Mouse (Mus musculus) embryonic facial prominence, embryonic 11.5 days (tissue): ENCODE results near the gene Gm11627. TPM values are rescaled to one million over a fixed set of nuclear protein-coding genes. Genes with fewer than 3 reads are reported as not detected.

ENCODE experiments used
- ATAC-seq: fragments of 200-750 bp; cut with Nextera tagmentation; replicated peaks from 2 replicates; pipeline ENCODE4 v1.8.0; 2017; ENCODE audit warnings: low read depth; ENCODE audit not compliant: insufficient number of reproducible peaks, low FRiP score, low TSS enrichment
- DNase-seq: peaks from one replicate; pipeline ENCODE4 v3.0.0-alpha.2; 2015; ENCODE audit warnings: low spot score
- H3K27ac ChIP-seq: fragments of 300-500 bp; sonication (generic); replicated peaks from 2 replicates; pipeline ENCODE4 v1.5.1; 2014; ENCODE audit warnings: mild to moderate bottlenecking, low read depth, low read length, control low read depth
- H3K27me3 ChIP-seq: fragments of 300-500 bp; sonication (generic); 2 replicates; pipeline ENCODE4 v1.6.1; 2014; ENCODE audit warnings: mild to moderate bottlenecking, low read length, moderate library complexity, mixed read lengths; ENCODE audit not compliant: control insufficient read depth, insufficient read depth
- H3K36me3 ChIP-seq: fragments of 300-500 bp; sonication (generic); replicated peaks from 2 replicates; pipeline ENCODE4 v1.6.1; 2014; ENCODE audit warnings: low read depth, mild to moderate bottlenecking, low read length, moderate library complexity, mixed read lengths; ENCODE audit not compliant: control insufficient read depth, insufficient read depth
- H3K4me1 ChIP-seq: fragments of 300-500 bp; sonication (generic); 2 replicates; pipeline ENCODE4 v1.6.1; 2014; ENCODE audit warnings: low read length, mixed read lengths; ENCODE audit not compliant: control insufficient read depth, insufficient read depth
- H3K4me2 ChIP-seq: fragments of 300-500 bp; sonication (generic); 2 replicates; pipeline ENCODE4 v1.6.1; 2014; ENCODE audit warnings: low read depth, mild to moderate bottlenecking, control low read depth, low read length, moderate library complexity
- H3K4me3 ChIP-seq: fragments of 300-500 bp; sonication (generic); 2 replicates; pipeline ENCODE4 v1.5.1; 2014; ENCODE audit warnings: low read depth, low read length, control low read depth
- H3K9ac ChIP-seq: fragments of 300-500 bp; sonication (generic); replicated peaks from 2 replicates; pipeline ENCODE4 v1.6.1; 2014; ENCODE audit warnings: mild to moderate bottlenecking, control low read depth, low read length
- H3K9me3 ChIP-seq: fragments of 300-500 bp; sonication (generic); replicated peaks from 2 replicates; pipeline ENCODE4 v1.6.1; 2016; ENCODE audit warnings: mild to moderate bottlenecking, low read length, inconsistent platforms, mixed read lengths; ENCODE audit not compliant: control insufficient read depth
- WGBS: fragments of 180-500 bp; shearing (Covaris S2); extraction: QIAGEN DNeasy Blood & Tissue Kit; methylation state at CpG from one replicate; pipeline ENCODE4 v1.1.7; 2014; 5-methylcytosine and 5-hydroxymethylcytosine counted together
- polyA plus RNA-seq: library from polyadenylated mRNA; unstranded; fragments of >200 nt; fragmentation: Nextera tagmentation; extraction: Ambion mirVana; gene quantifications from 2 replicates; pipeline ENCODE4 v1.2.1, GENCODE M21; 2014

Gm11627 gene
- polyA plus RNA-seq, 1 experiment from 2014 or later = 10.6 TPM

- ATAC-seq (no peak), DNase-seq (peak; percentile 54)
- Histone ChIP-seq H3K36me3 (no peaks in the 10 kb centered on the region), H3K4me2 (peak overlapping the region; percentile 76), H3K27me3 (no peaks in the 10 kb centered on the region), H3K9me3 (no peaks in the 10 kb centered on the region), H3K9ac (peak overlapping the region; percentile 99), H3K4me3 (peak overlapping the region; percentile 95), H3K27ac (peak overlapping the region; percentile 99), H3K4me1 (peaks cover 5% of the 10 kb centered on the region)
- under 1% methylated on average over 62 of the region's 62 CpGs for WGBS
These were observed 26.5 kb upstream of the Gm11627 start for GRCm38 (mm10) chr11:102605553-102606416.

- Histone ChIP-seq H3K27ac (peak overlapping the region; percentile 99), H3K9me3 (no peaks in the 10 kb centered on the region), H3K4me3 (peak overlapping the region; percentile 95), H3K27me3 (no peaks in the 10 kb centered on the region), H3K9ac (peak overlapping the region; percentile 99), H3K36me3 (no peaks in the 10 kb centered on the region), H3K4me2 (peak overlapping the region; percentile 76), H3K4me1 (peaks cover 5% of the 10 kb centered on the region)
- under 1% methylated on average over 74 of the region's 74 CpGs for WGBS
- DNase-seq (peak; percentile 52), ATAC-seq (peak; percentile 63)
These were observed 25.7 kb upstream of the Gm11627 start for GRCm38 (mm10) chr11:102604777-102605552.

DNA sequence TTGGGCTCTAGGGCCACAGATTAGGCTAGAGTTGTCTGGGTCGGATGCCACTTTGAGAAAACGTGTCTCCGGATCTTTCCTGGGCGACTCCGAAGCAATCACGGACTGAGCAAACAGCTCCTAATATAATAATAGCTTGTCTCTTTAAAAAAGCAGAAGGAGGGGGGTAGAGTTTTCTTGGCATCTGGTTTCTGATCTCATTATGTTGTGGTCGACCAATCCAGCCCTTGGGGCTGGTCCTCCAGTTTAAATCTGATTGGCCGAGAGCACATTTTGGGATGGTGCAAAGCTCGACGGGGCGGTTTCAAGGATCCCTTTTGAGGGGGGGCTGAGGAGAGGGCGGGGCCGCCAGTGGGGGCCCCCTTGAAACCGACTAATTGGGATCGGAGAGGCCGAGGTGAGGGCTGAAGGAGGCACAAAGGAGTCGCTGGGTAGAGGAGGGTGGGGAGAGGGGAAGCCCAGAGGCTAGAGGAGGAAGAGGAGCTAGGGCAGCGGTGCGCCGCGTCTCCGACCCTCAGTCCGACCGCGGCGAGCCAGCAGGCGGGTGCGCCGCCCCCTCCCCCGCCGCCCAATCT lies 24.8 kb upstream of the Gm11627 start, which contains the start of gene Fzd2:
Gene Fzd2 (plus strand): TSS at position 387 of the 575 bp plus-strand sequence.
- Histone ChIP-seq H3K4me2 (peak within 1 kb of the TSS; percentile 76), H3K9ac (peak within 1 kb of the TSS; percentile 99), H3K36me3 (no peaks in the 10 kb centered on the region), H3K4me1 (peaks cover 2% of the 10 kb centered on the region), H3K4me3 (peak within 1 kb of the TSS; percentile 95), H3K27ac (peak within 1 kb of the TSS; percentile 99), H3K27me3 (no peaks in the 10 kb centered on the region), H3K9me3 (no peaks in the 10 kb centered on the region)
- peak; percentile 98 for DNase-seq
- ATAC-seq = peak; percentile 93
- 0% methylated on average over 29 of the region's 31 CpGs for WGBS

DNA sequence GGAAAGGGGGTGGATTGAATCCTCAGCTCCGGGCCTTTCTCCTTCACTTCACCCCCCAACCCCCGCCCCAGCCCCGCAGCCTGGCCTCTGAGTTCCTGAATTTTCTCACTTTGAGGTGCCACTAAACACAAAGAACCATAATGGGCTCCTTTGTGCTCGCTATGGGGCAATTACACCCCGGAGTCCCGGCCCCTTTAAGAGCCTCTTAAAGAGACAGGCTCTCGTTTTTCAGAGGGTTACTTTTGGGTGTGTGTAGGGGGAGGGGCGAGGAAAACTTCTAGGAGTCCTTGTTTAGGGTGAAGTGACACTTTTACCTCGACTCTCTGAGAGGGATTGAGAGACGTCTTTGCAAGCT lies 24.2 kb upstream of the Gm11627 start:
- Histone ChIP-seq H3K36me3 (no peaks in the 10 kb centered on the region), H3K27me3 (no peaks in the 10 kb centered on the region), H3K4me2 (peak overlapping the region; percentile 52), H3K9me3 (no peaks in the 10 kb centered on the region), H3K27ac (peak overlapping the region; percentile 92), H3K4me3 (peak overlapping the region; percentile 95), H3K9ac (peak overlapping the region; percentile 62), H3K4me1 (peaks cover 2% of the 10 kb centered on the region; the same call in 1 of the 2 replicates)
- under 1% methylated on average over 10 of the region's 10 CpGs for WGBS
- ATAC-seq = peak; percentile 31; the same call in 1 of the 2 replicates
- peak; percentile 93 for DNase-seq

DNA sequence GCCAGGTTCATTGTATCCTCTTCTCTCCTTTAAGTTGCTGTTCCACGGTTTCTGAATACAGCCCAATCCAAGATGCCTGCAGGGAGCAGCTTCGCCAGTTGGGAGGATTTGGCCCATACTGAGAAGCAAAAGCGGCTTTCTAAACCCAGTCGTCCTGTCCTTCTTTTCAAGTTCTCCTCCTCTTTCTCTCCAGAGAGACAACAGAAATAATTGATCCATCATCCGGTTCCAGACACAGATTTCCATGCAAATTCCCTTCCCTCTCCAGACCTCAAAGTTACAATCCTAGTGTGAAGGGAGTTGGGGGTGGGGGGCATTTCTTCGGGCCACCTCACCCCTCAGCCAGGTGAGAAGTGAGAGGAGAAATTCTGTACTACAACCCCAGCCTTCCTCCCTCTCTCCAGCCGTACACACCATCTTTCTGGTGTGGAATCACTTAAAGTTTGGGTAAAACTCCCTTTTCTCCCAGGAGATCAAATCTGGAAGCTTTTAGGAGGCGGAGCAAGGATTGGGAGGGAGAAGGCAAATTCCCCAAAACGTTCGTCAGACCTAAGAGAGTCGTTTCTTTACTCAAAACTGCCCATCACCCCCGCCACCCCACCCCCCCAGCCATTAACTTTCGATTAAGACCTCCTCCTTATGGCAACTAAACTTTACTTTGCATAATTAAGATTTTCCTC lies 23.7 kb upstream of the Gm11627 start:
- H3K9ac ChIP-seq = peak overlapping the region; percentile 62
- H3K4me1 ChIP-seq = peaks cover 2% of the 10 kb centered on the region; the same call in 1 of the 2 replicates
- H3K27ac ChIP-seq = peak overlapping the region; percentile 92
- no peaks in the 10 kb centered on the region for H3K36me3 ChIP-seq
- H3K4me2 ChIP-seq = peak overlapping the region; percentile 52
- H3K27me3 ChIP-seq = no peaks in the 10 kb centered on the region
- ATAC-seq = no peak
- DNase-seq = peak; percentile 88
- no peaks in the 10 kb centered on the region for H3K9me3 ChIP-seq
- peak overlapping the region; percentile 95 for H3K4me3 ChIP-seq
- WGBS = 3% methylated on average over 13 of the region's 13 CpGs

DNA sequence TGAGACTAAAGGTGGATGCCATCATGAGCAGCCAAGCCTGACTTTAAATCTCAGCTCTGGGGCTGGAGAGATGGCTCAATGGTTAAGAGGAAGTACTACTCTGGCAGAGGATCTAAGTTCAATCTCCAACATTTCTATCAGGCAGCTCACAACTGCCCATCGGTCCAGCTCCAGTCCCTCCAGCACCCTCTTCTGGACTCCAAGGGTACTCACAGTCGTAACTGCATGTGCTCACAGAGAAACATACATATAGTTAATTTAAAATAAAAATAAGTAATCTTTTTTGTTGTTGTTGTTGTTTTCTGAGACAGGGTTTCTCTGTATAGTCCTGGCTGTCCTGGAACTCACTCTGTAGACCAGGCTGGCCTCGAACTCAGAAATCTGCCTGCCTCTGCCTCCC lies 20.7 kb upstream of the Gm11627 start:
- no peak overlapping the region for H3K4me2 ChIP-seq
- 90% methylated on average over 3 of the region's 3 CpGs for WGBS
- ATAC-seq (no peak), DNase-seq (peak; percentile 33)
- no peak overlapping the region for H3K4me3 ChIP-seq
- no peaks in the 10 kb centered on the region for H3K9me3 ChIP-seq
- peaks cover 2% of the 10 kb centered on the region; the same call in 1 of the 2 replicates for H3K4me1 ChIP-seq
- no peaks in the 10 kb centered on the region for H3K36me3 ChIP-seq
- no peak overlapping the region for H3K27ac ChIP-seq
- no peaks in the 10 kb centered on the region for H3K27me3 ChIP-seq
- no peak overlapping the region for H3K9ac ChIP-seq

GRCm38 (mm10) chr11:102595341-102595820 lies 16.1 kb upstream of the Gm11627 start:
- no peaks in the 10 kb centered on the region for H3K9me3 ChIP-seq
- no peaks in the 10 kb centered on the region for H3K36me3 ChIP-seq
- no peak overlapping the region for H3K4me3 ChIP-seq
- peak overlapping the region; percentile 37 for H3K9ac ChIP-seq
- ATAC-seq = peak; percentile 89
- H3K4me1 ChIP-seq = peaks cover 4% of the 10 kb centered on the region
- WGBS = 6% methylated on average over 4 of the region's 4 CpGs
- DNase-seq = peak; percentile 94
- peak overlapping the region; percentile 87 for H3K27ac ChIP-seq
- no peaks in the 10 kb centered on the region for H3K27me3 ChIP-seq
- no peak overlapping the region for H3K4me2 ChIP-seq
